Mouse (Mus musculus): ENCODE results near the gene Fkbp8.
A peak's percentile ranks its signal among the peaks of the same experiment; 100 is the strongest.

The Fkbp8 gene

DNA sequence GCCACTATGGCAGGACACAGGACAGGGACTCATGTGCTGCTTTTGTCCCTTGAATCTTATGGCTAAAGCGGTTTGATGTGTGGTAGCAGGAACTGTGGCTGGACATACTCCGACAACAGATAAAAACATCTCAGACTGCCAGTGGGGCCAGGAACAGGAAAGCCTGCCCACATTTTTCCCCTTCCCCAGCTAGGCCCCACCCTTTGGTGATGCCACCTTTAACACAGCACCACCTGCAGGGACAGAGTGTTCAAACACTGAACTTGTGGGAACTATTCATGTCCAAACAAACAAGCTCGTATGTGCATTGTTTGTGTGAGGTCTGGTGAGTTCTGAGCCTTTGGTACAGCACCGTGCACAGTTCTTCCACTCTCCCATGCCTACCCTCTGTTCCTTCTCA lies 30.8 kb downstream of the Fkbp8 start:
- no peak for DNase-seq (ENCODE audit: low spot score)

- no peak for DNase-seq (ENCODE audit: low spot score)
These were observed 31.5 kb downstream of the Fkbp8 start for GRCm38 (mm10) chr8:70558983-70559382.

GRCm38 (mm10) chr8:70560096-70560495 lies 32.6 kb downstream of the Fkbp8 start:
- DNase-seq (ENCODE audit: low spot score): peak; percentile 72

GRCm38 (mm10) chr8:70560564-70560963 lies 33.0 kb downstream of the Fkbp8 start:
- no peak for DNase-seq (ENCODE audit: low spot score)

- DNase-seq (ENCODE audit: low spot score): no peak
These were observed 33.8 kb downstream of the Fkbp8 start for GRCm38 (mm10) chr8:70561357-70561756.

GRCm38 (mm10) chr8:70561809-70562535 lies 34.4 kb downstream of the Fkbp8 start:
- peak; percentile 67 for DNase-seq (ENCODE audit: low spot score)

GRCm38 (mm10) chr8:70562802-70563201 lies 35.3 kb downstream of the Fkbp8 start:
- no peak for DNase-seq (ENCODE audit: low spot score)

- DNase-seq (ENCODE audit: low spot score): no peak
These were observed 36.4 kb downstream of the Fkbp8 start for GRCm38 (mm10) chr8:70563763-70564387.

GRCm38 (mm10) chr8:70564696-70565235 lies 37.2 kb downstream of the Fkbp8 start:
- DNase-seq (ENCODE audit: low spot score): no peak

- no peak for DNase-seq (ENCODE audit: low spot score)
These were observed 38.0 kb downstream of the Fkbp8 start for GRCm38 (mm10) chr8:70565561-70565960.

GRCm38 (mm10) chr8:70570360-70570759 lies 42.8 kb downstream of the Fkbp8 start:
- no peak for DNase-seq (ENCODE audit: low spot score)

- no peak for DNase-seq (ENCODE audit: low spot score)
These were observed 43.5 kb downstream of the Fkbp8 start for GRCm38 (mm10) chr8:70570990-70571389.

- no peak for DNase-seq (ENCODE audit: low spot score)
These were observed 46.8 kb downstream of the Fkbp8 start for GRCm38 (mm10) chr8:70574302-70574701.

DNA sequence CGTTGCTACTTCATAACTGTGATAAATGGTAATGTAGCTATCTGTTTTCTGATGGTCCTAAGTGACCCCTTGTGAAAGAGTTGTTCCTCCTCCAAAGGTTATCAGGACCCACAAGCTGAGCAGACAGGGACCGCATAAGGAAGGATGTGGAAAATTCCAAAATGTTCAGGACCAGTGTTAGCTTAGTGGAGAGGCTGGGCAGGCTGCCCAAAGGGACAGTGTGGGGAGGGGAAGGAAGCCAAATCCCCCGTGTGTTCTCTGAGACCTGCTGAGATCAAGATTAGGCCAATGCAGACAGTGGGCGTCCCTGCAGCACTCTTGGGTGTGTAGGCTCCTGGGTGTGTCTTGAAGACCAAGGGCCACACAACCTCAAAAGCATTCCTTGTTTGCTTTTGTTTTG lies 47.4 kb downstream of the Fkbp8 start:
- DNase-seq (ENCODE audit: low spot score): no peak

GRCm38 (mm10) chr8:70577207-70577606 lies 49.7 kb downstream of the Fkbp8 start:
- DNase-seq (ENCODE audit: low spot score): no peak

DNA sequence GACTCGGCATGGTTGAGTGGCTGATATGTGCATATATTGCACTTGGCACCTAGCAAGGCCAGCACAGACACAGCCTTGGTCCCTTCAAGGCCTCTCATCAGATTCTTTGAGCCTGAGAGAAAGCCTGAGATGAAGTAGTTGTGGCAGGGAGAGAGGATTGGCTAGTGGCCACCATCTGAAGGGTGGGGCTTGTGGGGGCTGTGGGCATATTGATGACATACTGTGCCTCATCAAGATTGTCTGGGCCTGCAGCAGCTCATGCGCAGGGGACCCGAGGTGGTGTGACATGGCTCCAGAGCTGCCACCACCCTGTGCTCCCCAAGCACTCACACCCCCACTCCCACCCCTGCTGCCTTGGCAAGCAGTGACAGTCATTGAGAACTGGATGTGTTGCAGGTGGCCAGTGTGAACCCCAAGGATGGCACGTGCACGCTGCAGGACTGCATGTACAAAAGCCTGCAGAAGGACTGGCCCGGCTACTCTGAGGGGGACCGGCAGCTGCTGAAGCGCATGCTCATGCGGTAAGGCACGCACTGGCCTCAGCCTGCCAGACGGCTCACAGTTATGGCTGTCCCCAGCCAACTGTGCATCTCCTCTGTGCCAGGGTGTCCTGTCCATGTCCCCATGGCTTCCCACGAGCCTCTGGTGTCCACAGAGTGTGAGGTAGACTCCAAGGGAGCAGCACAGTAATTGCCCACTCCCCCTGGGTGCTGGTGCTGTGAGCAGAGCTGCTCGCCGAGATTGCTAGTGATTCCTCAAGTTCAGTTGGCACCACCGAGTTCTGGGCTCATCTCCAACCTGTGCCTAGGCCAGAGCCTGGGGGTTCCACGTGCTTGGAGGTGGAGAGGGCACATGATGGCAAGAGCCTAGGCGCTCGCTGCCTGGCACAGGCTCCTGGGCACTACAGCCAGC lies 56.2 kb downstream of the Fkbp8 start:
- peak; percentile 62 for DNase-seq (ENCODE audit: low spot score)

DNA sequence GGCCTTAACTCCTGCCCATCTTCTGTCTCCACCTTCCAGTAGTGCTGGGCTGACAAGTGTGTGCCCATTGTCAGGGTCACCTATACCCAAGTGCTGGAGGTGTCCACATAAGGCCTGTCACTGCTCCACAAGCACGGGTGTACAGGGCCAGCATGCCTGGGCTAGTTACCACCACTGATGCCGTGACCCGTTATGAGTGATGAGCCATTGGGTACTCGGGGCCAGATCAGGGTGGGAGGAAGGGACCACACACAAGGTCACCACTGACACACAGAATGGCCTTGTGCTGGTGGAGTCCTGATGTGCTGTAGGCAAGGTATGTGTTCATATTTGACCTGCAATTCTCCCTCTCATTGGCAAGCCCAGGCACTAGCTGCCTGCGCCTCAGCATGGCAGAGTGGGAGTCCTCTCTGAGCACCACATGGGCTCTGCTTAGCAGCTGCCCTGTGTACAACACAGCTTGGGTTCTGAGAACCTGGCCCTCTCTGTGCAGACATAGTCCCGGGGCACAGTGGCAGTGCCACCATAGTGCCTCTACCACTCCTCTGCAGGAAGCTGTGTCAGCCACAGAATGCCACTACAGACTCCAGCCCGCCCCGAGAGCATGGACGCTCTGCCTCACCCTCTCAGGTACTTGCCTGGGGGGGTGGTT lies 57.2 kb downstream of the Fkbp8 start:
- no peak for DNase-seq (ENCODE audit: low spot score)

Measured in layer of hippocampus, adult 11-12 months (tissue).